Mouse (Mus musculus) ES-Bruce4 (cell line): ENCODE results near the gene BC024978.

Experiments used
- CTCF ChIP-seq: IDR thresholded peaks from one replicate; pipeline ENCODE4 v1.8.1; 2011; ENCODE audit warnings: low read depth, low read length
- POLR2A ChIP-seq: IDR thresholded peaks from one replicate; pipeline ENCODE4 v1.8.1; 2011; ENCODE audit warnings: low read length; ENCODE audit not compliant: insufficient read depth

DNA sequence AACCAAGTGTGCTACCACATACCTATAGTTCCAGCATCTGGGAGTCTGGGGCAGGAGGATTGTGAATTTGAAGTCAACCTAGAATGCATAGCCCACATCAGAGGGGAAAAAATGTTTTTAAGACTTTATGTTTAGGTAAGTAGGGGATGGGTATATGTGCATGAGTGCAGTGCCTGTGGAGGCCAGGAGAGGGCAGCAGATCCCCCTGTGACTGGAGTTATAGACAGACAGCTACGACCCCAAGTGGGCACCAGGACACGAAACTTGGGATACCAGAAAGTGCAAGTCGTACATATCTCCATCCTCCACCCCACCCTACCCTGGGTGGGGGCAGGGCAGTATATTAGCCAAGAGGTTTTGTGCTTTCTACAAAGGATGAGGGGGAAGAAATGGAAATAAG, 10.6 kb upstream of the BC024978 start:
- TF ChIP-seq POLR2A: no peak
- peak; percentile 99 for TF ChIP-seq CTCF
